Comparison of ENCODE assay signal across 8 mouse cellular contexts in genomic region chr10:22644853-22645491, GRCm38 (mm10). TPM values are rescaled to one million over a fixed set of nuclear protein-coding genes. Genes with fewer than 3 reads are reported as not detected.
DNase-seq lines count a peak whose midpoint lies in the region; ATAC-seq lines count a peak whose summit lies in the region.

Gene Slc2a12 (plus strand): TSS chr10:22645011.

- peak; percentile 17 to 42 for DNase-seq in adrenal gland, postnatal 4 days (ENCODE audit: low spot score in 2 of 2)
- DNase-seq in embryo, embryonic 9.5 days (ENCODE audit: extremely low spot score) = peak; percentile 79
- peak; percentile 57 to 72 for DNase-seq in gastrocnemius, postnatal 4 days (ENCODE audit: low spot score in 2 of 2)
- DNase-seq in intestine, embryonic 14.5 days (ENCODE audit: low spot score) = peak; percentile 76
- DNase-seq in left cerebral cortex, adult 8-10 months (ENCODE audit: low spot score in 2 of 2) = peak; percentile 26 to 57
- DNase-seq in lung, postnatal 4 days = peak; percentile 75 to 81
- peak; percentile 59 to 69 for DNase-seq in right cerebral cortex, adult 2 months (ENCODE audit: low spot score in 2 of 2)
- peak; percentile 67 for DNase-seq in yolk sac, embryonic 10.5 days (ENCODE audit: low spot score)

- H3K4me1 ChIP-seq in intestine, embryonic 14.5 days (replicated peaks; ENCODE audit: control insufficient read depth, insufficient read depth, low read length) = no peaks in the 10 kb centered on the region

- ATAC-seq in intestine, embryonic 14.5 days (replicated peaks; ENCODE audit: low FRiP score, low TSS enrichment, low read depth) = peak; percentile 82

- no peaks in the 10 kb centered on the region for H3K27me3 ChIP-seq in intestine, embryonic 14.5 days (replicated peaks; ENCODE audit: control insufficient read depth, insufficient read depth, low read length)

- H3K9me3 ChIP-seq in intestine, embryonic 14.5 days (ENCODE audit: control insufficient read depth, low read length) = no peaks in the 10 kb centered on the region

- peak within 1 kb of the TSS; percentile 34 for H3K9ac ChIP-seq in intestine, embryonic 14.5 days (ENCODE audit: low read length)

- 4% methylated on average over 40 of the region's 40 CpGs for WGBS in intestine, embryonic 14.5 days

- peak within 1 kb of the TSS; percentile 68 for H3K4me2 ChIP-seq in intestine, embryonic 14.5 days (ENCODE audit: low read length)

- no peaks in the 10 kb centered on the region for H3K36me3 ChIP-seq in intestine, embryonic 14.5 days (ENCODE audit: control insufficient read depth, insufficient read depth, low read length)

- H3K27ac ChIP-seq in intestine, embryonic 14.5 days (ENCODE audit: low read depth) = peak within 1 kb of the TSS; percentile 33; the same call in 1 of the 2 replicates

- peak within 1 kb of the TSS; percentile 45 for H3K4me3 ChIP-seq in intestine, embryonic 14.5 days (ENCODE audit: low read depth, low read length)

RNA-seq across cellular contexts. Expression of gene Slc2a12, which starts in this region (rescaled TPM):
- total RNA-seq in adrenal gland, postnatal 4 days (2021) = 1 to 10 TPM; 2.8 to 3.1 TPM
- 10 to 100 TPM; 13.0 to 13.2 TPM for total RNA-seq in gastrocnemius, postnatal 4 days (2021)
- 0.43 and 0.53 TPM in 2 replicates for polyA plus RNA-seq in intestine, embryonic 14.5 days (2014; fragmentation: Nextera tagmentation; extraction: Ambion mirVana)
- total RNA-seq in left cerebral cortex, adult 8-10 months (2022) = 1 to 10 TPM; 3.0 to 4.3 (median 3.9) TPM

Comparison
In these comparisons a context has a peak if more than half of its experiments do, and no peak if none do; other contexts are left out.
1. Peak in every context shown above with its lines: DNase-seq, ATAC-seq, H3K4me3 ChIP-seq and H3K27ac ChIP-seq.
2. Peak in DNase-seq, ATAC-seq, H3K4me3 ChIP-seq, H3K27ac ChIP-seq, H3K9ac ChIP-seq and H3K4me2 ChIP-seq in intestine, embryonic 14.5 days; RNA of the gene not detected or under 1 TPM.